Mouse (Mus musculus): ENCODE results near the gene Cabp4. TPM values are rescaled to one million over a fixed set of nuclear protein-coding genes. Genes with fewer than 3 reads are reported as not detected.

The Cabp4 gene
- total RNA-seq, 1 experiment from 2014 or later: not detected

- peak in 1 of 2 experiments; percentile 8; a peak in 1 of 4 replicates for ATAC-seq (replicated peaks in 1 of 2; ENCODE audit: insufficient read depth in 1 of 2, low FRiP score in 2 of 2, low TSS enrichment in 1 of 2, low read depth in 1 of 2, poor library complexity in 2 of 2, severe bottlenecking in 2 of 2)
Observed at GRCm38 (mm10) chr19:4169810-4170209, 26.0 kb upstream of the Cabp4 start.

GRCm38 (mm10) chr19:4169378-4169784 lies 25.5 kb upstream of the Cabp4 start:
- peak; percentile 91 for ATAC-seq (replicated peaks in 1 of 2; ENCODE audit: insufficient read depth in 1 of 2, low FRiP score in 2 of 2, low TSS enrichment in 1 of 2, low read depth in 1 of 2, poor library complexity in 2 of 2, severe bottlenecking in 2 of 2)

- no peak for ATAC-seq (replicated peaks in 1 of 2; ENCODE audit: insufficient read depth in 1 of 2, low FRiP score in 2 of 2, low TSS enrichment in 1 of 2, low read depth in 1 of 2, poor library complexity in 2 of 2, severe bottlenecking in 2 of 2)
Observed at GRCm38 (mm10) chr19:4166678-4167476, 23.0 kb upstream of the Cabp4 start.

- ATAC-seq (replicated peaks in 1 of 2; ENCODE audit: insufficient read depth in 1 of 2, low FRiP score in 2 of 2, low TSS enrichment in 1 of 2, low read depth in 1 of 2, poor library complexity in 2 of 2, severe bottlenecking in 2 of 2): no peak
Observed at GRCm38 (mm10) chr19:4164721-4165120, 20.9 kb upstream of the Cabp4 start.

GRCm38 (mm10) chr19:4164100-4164499 lies 20.3 kb upstream of the Cabp4 start:
- ATAC-seq (replicated peaks in 1 of 2; ENCODE audit: insufficient read depth in 1 of 2, low FRiP score in 2 of 2, low TSS enrichment in 1 of 2, low read depth in 1 of 2, poor library complexity in 2 of 2, severe bottlenecking in 2 of 2): no peak

GRCm38 (mm10) chr19:4163543-4163887 lies 19.7 kb upstream of the Cabp4 start:
- no peak for ATAC-seq (replicated peaks in 1 of 2; ENCODE audit: insufficient read depth in 1 of 2, low FRiP score in 2 of 2, low TSS enrichment in 1 of 2, low read depth in 1 of 2, poor library complexity in 2 of 2, severe bottlenecking in 2 of 2)

- ATAC-seq (replicated peaks in 1 of 2; ENCODE audit: insufficient read depth in 1 of 2, low FRiP score in 2 of 2, low TSS enrichment in 1 of 2, low read depth in 1 of 2, poor library complexity in 2 of 2, severe bottlenecking in 2 of 2): peak; percentile 85 to 87
Observed at GRCm38 (mm10) chr19:4162646-4163542, 19.1 kb upstream of the Cabp4 start, which contains the start of gene Rps6kb2. Gene Rps6kb2, minus strand, starts transcription at chr19:4163354.

GRCm38 (mm10) chr19:4159049-4159448 lies 15.2 kb upstream of the Cabp4 start:
- ATAC-seq (replicated peaks in 1 of 2; ENCODE audit: insufficient read depth in 1 of 2, low FRiP score in 2 of 2, low TSS enrichment in 1 of 2, low read depth in 1 of 2, poor library complexity in 2 of 2, severe bottlenecking in 2 of 2): no peak

GRCm38 (mm10) chr19:4156771-4157170 lies 12.9 kb upstream of the Cabp4 start:
- ATAC-seq (replicated peaks in 1 of 2; ENCODE audit: insufficient read depth in 1 of 2, low FRiP score in 2 of 2, low TSS enrichment in 1 of 2, low read depth in 1 of 2, poor library complexity in 2 of 2, severe bottlenecking in 2 of 2): no peak

- ATAC-seq (replicated peaks in 1 of 2; ENCODE audit: insufficient read depth in 1 of 2, low FRiP score in 2 of 2, low TSS enrichment in 1 of 2, low read depth in 1 of 2, poor library complexity in 2 of 2, severe bottlenecking in 2 of 2): no peak
Observed at GRCm38 (mm10) chr19:4156073-4156579, 12.3 kb upstream of the Cabp4 start.

- ATAC-seq (replicated peaks in 1 of 2; ENCODE audit: insufficient read depth in 1 of 2, low FRiP score in 2 of 2, low TSS enrichment in 1 of 2, low read depth in 1 of 2, poor library complexity in 2 of 2, severe bottlenecking in 2 of 2): no peak
Observed at GRCm38 (mm10) chr19:4155223-4156072, 11.6 kb upstream of the Cabp4 start.

- peak; percentile 65 to 66 for ATAC-seq (replicated peaks in 1 of 2; ENCODE audit: insufficient read depth in 1 of 2, low FRiP score in 2 of 2, low TSS enrichment in 1 of 2, low read depth in 1 of 2, poor library complexity in 2 of 2, severe bottlenecking in 2 of 2)
Observed at GRCm38 (mm10) chr19:4154437-4155222, 10.8 kb upstream of the Cabp4 start.

GRCm38 (mm10) chr19:4153232-4153654 lies 9.4 kb upstream of the Cabp4 start, which contains the start of gene Ptprcap:
Gene Ptprcap, plus strand, starts transcription at chr19:4153604.
- ATAC-seq (replicated peaks in 1 of 2; ENCODE audit: insufficient read depth in 1 of 2, low FRiP score in 2 of 2, low TSS enrichment in 1 of 2, low read depth in 1 of 2, poor library complexity in 2 of 2, severe bottlenecking in 2 of 2): no peak

- no peak for ATAC-seq (replicated peaks in 1 of 2; ENCODE audit: insufficient read depth in 1 of 2, low FRiP score in 2 of 2, low TSS enrichment in 1 of 2, low read depth in 1 of 2, poor library complexity in 2 of 2, severe bottlenecking in 2 of 2)
Observed at GRCm38 (mm10) chr19:4152445-4153231, 8.8 kb upstream of the Cabp4 start.

GRCm38 (mm10) chr19:4151898-4152297 lies 8.1 kb upstream of the Cabp4 start:
- ATAC-seq (replicated peaks in 1 of 2; ENCODE audit: insufficient read depth in 1 of 2, low FRiP score in 2 of 2, low TSS enrichment in 1 of 2, low read depth in 1 of 2, poor library complexity in 2 of 2, severe bottlenecking in 2 of 2): no peak

GRCm38 (mm10) chr19:4151488-4151860 lies 7.6 kb upstream of the Cabp4 start:
- no peak for ATAC-seq (replicated peaks in 1 of 2; ENCODE audit: insufficient read depth in 1 of 2, low FRiP score in 2 of 2, low TSS enrichment in 1 of 2, low read depth in 1 of 2, poor library complexity in 2 of 2, severe bottlenecking in 2 of 2)

Measured in hematopoietic stem cell, adult 5-6 weeks (primary cell).